Mouse (Mus musculus): ENCODE data around the gene Copg2.
"Not testable (repeated sequence)": the region's sequence is repeated elsewhere in the genome, so short reads cannot be mapped to it uniquely, and the experiment has no call there.

The Copg2 gene

DNA sequence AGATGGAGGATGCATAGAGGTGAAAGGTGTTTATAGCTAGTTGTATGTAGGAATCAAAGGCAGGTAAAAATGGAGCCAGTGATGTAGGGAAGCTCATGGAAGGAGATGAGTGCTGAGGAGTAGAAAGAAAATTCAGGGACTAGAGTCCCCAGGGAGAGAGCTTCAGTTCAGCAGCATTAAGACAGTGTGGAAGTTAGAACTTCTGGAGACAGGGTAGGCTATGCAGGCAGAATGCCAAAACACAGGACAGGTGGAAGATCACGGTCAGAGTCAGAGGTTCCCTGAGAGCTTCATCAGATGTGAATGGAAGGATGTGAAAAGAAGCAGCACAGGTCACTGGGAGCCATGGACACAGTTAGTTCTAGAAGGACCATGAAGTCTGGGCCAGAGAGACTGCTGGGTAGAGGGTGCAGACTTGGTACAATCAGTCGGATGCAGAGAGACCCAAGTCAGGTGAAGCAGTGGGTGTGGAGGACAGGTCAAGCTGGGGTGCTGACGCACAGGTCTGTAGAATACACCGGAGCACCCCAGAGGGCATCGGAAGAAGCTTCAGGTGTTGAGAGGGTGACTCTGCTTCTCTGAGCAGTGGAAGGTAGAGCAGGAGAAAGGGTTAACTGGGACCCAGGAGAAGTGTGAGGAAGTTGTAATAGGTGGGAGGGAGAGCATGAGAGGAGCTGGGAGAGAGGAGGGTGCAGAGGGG, 91.4 kb downstream of the Copg2 start:
- peak; percentile 14 for DNase-seq

DNA sequence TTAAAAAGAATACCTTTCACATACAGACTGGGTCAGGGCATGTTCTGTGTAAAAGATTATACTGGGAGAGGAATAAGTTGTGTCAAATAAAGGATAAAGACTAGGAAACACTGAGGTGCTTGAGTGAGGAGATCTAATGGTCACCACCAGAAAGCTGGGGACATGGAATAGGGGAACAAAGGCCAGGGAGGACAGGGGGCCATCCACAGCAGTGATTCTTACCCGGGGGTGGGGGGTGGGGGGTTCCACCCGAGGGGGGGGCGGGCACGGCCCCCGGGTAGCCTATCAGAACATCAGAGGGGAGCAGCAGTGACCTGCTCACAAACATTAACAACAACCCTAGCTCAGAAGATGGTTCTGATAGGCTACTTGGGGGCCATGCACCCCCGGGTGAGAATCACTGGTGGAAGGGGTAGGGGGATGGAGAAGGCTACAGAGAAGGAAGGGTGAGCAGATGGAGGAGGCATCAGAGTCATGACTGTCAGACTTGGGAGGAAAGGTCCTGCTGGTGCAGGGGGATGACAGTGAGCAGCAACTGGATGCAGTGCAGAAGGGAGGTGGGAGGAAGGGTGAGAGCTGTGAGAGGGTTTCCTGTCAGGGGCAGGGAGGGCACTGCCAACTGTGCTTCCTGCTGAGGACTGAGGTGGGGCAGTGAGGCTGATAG, 92.1 kb downstream of the Copg2 start:
- peak; percentile 36 for DNase-seq

DNA sequence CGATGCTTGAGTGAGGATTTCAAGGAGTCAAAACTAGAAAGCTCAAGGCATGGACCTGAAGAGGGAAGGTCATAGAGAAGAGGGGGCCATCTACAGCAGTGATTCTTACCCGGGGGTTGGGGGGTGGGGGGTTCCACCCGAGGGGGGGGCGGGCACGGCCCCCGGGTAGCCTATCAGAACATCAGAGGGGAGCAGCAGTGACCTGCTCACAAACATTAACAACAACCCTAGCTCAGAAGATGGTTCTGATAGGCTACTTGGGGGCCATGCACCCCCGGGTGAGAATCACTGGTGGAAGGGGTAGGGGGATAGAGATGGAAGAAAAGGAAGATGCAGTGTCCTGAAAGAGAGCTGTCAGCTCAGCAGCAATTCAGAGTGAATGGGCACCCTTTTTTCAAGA, 93.7 kb downstream of the Copg2 start:
- DNase-seq = not testable (repeated sequence)

DNA sequence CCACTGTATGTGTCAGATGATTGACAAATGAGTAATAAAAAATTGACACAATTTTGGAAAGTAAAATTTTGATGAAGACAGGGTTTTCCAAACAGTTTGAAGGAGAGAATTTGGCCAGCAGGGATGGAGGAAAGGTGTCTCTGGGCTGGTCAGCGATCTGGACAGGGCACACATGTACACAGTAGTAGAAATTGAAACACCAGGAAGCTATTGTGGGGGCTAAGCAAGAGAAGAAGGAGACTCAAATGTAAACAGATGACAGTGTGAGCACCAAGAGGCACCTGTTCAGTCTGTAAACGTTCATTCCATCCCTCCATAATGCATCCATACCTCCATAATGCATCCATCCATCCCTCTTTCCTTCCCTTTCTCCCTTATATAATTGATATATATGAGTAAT, 145.4 kb downstream of the Copg2 start:
- DNase-seq = no peak

DNA sequence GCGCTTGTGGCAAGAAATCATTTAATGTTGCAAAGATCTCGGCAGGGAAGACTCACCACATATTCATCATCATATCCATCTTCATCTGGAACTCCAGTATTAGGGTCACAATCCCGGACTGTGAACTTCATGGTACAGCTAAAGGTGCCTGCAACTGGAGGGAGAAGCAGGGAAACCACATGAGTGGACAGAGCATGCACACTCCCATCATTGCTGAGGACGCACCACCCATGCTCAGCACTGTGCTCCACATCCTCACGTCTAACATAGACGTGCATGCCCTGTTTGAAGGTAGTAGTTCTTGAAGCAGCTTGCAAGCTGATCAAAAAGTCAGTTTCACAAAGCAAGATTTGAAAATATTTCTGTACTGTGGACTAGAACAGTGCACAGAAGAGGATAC, 146.1 kb downstream of the Copg2 start:
- DNase-seq = no peak

DNA sequence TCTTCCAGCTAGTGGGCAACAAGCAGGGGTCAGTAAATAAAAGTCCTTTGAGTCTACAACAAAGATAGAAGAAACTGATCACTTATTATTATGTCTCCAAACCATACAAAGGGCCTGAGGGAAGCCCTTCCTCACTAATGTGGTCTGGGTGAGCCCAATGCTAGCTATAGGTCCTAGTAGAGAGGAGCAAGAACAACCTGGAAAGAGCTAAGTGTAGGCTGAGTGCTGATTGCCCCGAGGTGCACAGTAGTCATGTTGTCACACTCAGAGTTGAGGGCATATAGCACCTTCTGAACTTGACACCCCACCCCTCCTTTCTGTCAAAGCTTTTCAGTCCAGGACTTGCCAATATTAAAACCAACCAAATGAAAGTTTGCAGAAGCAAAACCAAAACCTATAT, 146.7 kb downstream of the Copg2 start:
- DNase-seq = no peak

DNA sequence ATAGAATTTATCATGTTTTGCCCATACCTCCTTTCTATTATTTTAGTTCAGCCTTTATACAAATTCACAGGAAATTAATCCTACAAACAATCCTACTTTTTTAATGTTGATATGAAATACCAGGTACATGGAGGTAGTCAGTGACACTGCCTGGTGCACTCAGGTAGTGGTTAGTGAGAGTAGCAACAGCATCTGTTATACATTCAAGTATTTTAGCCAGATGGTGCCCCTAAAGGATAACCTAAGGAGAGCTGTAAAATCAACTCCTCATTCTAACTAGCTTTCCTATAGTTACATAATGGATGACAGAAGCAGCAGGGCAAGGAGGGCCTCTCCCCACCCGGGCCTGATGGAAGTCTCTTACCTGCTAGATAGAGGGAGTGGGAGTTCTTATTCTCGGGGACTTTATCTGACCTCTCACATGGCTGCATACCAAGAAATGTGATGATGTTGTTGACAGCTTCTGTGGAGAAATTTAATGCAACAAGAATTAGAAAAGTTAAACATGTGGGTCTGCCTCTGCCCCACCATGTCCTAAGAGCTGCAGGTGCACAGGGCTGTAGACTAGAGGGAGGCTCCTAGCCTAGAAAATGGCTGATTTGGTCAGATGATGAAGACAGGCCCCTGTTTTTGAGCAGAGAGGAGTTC, 147.4 kb downstream of the Copg2 start:
- DNase-seq = no peak

DNA sequence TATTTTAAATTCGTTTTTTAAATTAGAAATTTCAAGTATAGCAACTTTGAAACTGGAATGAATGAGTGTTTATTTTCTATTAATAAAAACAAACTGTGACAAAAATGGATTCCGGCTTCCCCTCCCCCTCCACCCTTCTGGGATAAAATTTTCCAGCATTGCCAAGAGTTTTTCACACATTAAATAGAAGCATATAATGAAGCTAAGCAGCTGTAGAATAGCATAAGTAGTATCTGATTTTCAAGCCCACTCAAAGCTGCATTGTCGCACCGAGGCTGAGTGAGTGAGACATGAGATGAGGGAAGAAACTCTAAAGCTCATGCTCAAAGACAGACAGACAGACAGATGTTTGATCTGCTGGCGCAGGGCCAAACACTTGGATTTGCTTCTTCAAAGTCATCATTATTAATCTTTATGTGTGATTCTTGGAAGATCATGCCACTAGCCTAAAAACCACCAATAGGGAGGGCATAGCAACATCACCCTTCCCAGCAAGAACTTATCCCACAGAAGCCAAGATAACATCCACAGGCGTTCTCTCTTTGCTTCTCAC, 148.2 kb downstream of the Copg2 start:
- DNase-seq = no peak

DNA sequence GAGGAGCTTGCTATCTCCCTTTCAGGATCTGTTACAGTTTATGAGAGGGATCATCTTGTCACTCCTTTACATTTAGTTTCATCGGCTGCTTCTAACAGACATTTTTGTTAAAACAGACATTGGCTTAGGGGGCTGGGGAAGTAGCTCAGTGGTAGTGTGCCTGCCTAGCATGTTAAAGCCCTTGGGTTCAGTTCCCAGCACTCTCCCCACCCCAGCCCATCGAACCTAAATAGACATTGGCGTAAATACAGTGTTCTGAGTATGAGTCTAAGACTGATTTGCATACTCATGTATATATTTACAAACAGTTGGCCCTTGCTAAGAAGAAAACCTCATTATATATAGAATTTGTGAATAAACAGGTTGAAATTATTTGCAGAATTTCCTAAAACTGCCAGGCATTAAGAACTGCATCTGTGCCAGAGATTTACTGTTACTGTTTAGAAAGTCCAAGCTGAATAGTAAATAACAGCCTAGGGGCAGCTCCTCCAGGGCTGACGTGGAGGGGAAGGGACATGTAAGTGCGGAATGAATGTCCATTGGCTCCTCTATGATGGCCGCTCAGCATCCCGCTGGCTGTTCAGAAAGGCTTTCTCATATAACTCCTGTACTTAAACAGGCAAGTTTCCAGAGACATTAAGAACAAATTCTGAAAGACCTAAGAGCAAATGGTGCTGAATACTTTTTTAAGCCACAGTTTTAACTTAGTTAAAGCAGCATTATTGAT, 148.8 kb downstream of the Copg2 start:
- DNase-seq = no peak

DNA sequence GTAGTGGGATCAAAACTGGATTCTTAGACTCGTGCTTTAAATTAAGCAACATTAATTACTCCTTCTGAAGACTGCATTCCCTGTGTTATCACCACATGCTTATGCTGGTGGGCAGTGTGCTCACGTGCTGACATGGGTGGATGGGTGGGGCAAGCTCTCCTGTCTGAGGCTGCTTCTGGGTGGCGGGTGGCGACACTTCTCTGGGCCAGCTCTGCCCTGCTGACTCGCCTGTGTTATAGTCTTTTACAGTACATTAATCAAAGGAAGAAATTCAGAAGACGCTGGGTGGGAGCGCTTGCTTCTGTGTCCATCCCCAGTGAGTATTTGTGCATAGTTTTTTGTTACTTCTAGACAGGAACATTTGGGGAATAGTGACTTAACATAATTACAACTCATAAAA, 151.0 kb downstream of the Copg2 start:
- no peak for DNase-seq

DNA sequence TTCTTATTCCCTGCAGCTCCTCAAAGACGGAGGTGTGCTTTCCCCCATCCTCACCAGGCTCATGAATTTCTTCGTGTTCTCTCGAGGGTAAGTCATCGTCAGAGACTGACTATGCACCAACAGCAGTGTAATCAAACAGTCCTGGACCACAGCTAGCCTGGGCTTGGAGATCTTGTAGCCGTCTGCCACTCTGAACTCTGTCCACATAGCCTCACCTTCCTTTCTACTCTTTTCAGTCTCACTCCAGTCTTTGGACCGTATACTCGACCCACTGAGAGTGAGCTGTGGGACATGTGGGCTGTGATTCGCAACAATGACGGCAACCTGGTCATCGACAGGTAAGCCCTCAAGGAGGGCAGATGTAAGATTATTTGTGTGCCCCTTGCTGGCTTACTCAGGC, 151.7 kb downstream of the Copg2 start:
- DNase-seq = no peak

DNA sequence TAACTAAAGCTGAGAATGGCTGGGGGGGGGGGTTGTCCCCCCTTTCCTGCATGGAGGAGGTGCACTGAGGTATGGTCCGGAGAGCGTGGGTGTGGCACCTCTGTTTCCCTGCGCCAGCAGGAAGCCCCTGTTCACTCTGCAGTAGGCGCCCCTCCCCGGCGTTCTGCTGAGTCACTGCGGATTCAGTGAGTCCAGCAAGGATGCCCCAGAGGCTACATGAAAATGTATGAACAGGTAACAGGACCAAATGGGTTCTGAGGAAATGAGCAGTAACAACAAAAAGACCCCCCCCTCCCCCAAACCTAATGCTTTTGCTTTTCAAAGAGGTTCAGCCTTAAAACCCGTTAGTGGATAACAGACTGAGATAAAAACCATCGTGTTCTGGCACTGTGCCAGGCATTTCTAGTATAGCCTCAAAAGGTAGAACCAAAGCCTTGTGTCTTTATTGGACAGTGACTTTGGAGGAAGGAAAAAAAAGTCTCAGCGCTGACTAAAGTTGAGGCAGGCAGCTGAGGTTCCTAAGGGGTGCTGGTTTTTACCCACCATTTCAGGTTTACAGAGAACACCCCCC, 157.3 kb downstream of the Copg2 start:
- DNase-seq = peak; percentile 70

DNA sequence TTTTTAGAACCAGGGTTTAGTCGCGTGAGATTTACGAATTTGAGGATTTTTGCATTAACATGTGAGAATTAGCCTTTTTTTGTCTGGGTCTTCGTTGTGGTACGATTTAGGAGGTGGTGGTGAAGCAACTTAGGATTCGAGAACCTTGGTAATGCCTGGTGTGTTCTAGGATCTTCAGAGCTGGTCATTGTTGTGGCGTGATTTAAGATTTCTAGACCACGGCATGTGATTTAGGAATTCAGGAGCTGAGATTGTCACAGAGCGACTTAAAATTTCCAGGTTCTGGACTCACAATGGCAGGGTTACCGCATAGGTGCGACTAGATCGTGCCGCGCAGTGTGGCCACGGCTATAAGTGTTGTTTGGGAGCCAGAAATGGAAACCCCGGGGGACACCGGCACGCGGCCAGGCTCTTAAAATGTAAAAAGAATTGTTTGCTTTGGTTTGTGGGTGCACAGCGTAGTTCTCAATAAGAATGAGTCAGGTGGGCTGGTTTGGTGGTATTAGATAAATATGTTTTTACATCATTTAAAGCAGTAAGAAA, 158.1 kb downstream of the Copg2 start:
- no peak for DNase-seq

DNA sequence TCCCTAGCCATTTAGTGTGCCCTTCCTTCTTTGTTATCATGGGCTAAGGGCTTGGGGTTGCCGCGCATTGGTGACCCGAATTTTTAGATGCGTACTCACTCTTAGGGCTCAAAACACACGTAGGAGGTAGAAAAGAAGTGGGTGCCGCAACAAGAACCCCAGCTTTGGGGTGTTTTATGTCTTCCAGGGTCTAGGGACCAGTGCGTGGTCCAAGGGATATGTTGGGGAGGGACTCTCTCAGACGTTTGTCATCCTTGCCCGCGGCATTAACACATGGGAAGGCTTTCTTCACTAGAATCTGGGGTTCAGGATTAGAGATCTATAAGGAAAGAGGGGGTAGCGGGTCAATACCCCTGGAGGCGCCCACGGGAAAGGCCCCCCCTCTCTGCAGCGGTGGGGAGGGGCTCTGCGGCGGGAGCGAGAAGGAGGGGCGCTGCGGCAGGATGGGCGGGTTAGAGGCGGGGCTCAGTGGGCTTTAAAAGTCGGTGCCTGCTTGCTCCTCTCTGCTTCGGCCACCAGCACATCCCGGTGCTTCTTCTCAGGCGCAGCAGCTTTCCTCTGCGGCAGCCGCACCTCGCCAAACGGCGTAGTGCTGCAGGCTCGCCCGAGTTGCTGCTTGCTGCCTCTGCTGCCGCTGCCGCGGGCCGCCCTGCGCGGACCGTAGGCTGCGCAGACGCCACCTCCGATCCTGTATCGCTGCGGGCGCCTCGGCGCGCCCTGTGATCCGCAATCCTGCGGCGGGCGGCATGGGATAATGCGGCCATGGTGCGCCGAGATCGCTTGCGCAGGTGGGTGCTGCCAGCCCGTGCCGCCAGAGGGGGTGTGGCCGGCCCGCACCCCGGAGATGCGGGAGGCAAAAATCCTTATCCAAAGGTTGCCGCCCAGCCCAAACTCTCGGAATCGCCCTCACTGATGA, 158.8 kb downstream of the Copg2 start:
- peak; percentile 88 for DNase-seq

DNA sequence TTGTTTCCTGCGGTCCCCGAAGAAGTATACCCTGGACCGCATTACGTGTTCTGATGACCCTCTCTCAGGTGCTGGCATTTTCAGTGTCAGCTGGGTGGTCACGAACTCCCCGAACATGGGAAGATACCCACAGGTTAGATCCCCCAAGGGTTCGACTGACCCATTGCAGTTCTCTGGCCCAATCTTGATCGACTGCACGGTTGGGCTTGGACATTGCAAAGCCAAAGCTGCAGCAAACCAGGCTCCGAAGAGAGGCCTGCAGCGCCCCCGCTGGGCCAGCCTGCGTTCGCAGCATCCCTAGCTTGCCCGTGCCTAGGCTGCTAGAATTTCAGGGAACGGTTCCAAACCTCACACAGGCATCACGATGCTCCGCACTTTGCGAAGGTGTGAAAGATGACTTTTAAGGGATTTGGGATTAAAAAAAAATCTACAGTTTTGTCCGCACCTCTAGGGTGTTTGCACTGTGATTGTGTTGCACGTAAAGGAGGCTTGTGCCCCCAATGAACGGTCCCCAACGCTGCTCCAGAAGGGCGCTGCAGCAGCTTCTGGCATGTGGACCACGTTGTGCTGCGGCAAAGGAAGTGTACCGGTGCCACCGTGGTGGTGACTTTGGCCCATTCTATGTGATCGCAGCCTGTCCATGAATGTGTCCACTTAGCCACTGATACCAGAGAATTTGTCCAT, 159.6 kb downstream of the Copg2 start:
- peak; percentile 87 for DNase-seq

DNA sequence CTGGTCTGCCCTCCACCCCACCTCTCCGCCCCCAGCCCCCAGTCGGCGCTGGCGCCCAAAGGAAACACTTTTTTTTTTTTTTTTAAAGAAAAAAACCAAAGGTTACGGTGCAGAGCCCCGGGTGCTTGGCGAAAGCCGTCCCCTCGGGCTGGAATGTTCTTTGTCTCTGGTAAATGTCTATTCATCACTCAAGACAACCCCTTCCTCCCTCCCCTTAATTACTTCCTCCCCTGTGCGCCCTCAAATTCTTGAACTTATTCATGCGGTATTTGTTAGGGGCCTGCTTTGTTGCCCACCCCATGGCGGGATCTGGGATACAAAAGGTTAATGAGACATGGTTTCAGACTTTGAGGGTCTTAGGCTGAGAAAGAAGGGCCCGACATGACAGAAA, 160.2 kb downstream of the Copg2 start:
- DNase-seq = peak; percentile 46

DNA sequence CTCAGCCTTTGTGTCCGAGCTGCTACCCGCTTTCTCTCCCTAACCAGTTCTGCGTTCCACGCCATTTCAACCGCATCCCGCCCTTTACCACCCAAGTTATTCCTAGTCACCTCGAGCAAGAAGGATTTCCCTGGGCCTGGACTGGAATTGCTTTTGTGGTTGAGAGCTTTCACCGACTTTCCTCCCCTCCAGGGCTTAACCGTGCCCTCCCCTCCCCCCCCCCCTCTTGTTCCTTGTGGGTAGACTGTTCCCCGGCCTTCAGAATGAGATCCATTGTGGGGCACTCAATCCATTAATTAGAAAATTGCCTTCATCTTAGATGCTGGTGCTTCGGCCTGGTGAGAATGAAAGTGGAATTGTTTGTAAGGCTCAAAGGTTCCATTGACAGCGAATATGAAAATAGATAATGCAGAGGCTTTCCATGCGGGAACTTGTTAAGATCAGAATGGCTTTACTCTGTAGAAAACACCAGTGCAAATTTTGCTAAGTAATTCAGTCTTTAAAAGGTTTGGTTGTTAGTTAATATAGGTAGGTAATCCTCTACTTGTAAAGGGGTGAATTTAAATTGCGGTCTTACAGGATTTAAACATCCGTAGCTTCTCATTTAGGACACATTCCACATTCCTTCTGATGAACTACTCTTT, 160.7 kb downstream of the Copg2 start:
- no peak for DNase-seq

DNA sequence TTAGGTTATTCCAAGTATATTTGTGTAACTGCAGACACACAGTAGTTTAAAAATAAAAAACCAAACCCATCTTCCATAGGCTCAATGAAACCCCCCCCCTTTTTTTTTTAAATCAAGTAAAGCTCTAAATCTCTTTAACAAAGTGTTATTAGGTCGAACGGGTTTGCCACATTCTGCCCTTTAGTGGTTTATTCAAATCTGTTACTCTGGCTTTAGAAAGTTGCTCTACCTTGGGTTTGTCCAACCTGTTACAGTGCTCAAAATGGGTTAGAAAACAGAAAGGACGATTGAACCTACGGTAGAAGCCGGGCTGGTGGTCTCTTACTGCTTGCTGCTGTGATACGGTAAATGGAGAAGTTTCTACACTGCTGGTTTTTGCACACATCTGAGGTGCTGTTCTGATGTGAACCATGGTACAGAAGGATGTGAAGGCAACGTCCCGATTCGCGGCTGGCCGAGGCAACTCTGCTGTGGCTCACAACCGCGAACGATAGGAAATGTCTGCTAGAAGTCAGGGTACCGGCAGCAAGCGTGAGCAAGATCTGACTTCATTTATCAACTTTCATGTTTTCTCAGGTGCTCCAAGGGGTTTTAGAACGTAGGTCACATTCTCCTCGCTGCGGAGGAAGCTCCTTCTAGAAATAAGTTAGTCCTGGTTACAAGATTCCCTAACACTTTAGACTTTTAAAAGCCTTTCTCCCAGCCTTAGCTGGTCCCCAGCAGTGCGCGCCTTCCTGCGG, 161.4 kb downstream of the Copg2 start:
- DNase-seq = no peak

DNA sequence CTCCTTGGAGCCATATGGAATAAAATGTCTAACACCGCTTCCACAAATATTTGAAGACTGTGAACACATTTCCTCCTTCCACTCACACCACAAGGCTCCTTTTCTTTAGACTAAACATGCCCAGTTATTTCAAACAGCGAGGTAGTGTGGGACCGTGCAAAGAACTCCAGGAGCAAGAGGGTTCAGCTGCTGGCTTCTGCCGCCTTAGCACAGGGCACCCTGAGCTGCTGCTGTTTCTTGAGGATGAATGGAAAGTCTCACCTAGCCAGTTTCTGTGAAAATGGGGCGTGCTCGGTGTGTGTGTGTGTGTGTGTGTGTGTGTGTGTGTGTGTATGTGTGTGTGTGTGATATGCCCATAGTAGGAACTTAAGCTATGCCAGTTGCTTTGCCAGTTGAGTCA, 162.1 kb downstream of the Copg2 start:
- DNase-seq = no peak

All from kidney, postnatal 10 days (tissue).